Mouse (Mus musculus) layer of hippocampus, postnatal 25 days (tissue): ENCODE data around the gene Guca2a. TPM values are rescaled to one million over a fixed set of nuclear protein-coding genes. Genes with fewer than 3 reads are reported as not detected.

Experiments used
- DNase-seq, 2 experiments: peaks; one replicate each; pipeline ENCODE4 v3.0.0; 2022; ENCODE audit warnings: mixed read lengths in 2 of 2, low spot score in 1 of 2; ENCODE audit errors: extremely low spot score in 1 of 2
- total RNA-seq, 2 experiments: library from RNA; stranded (reverse); gene quantifications; 2 replicates each; pipeline ENCODE4 v1.2.3; 2021

Guca2a gene
- total RNA-seq, 2 experiments from 2014 or later, result not detected

- no peak for DNase-seq
Observed at GRCm38 (mm10) chr4:119637946-119638345, 442 bp downstream of the Guca2a start.

GRCm38 (mm10) chr4:119638656-119639055 is 1.2 kb downstream of the Guca2a start:
- DNase-seq, result no peak

- no peak for DNase-seq
Observed at GRCm38 (mm10) chr4:119642666-119643065, 5.2 kb downstream of the Guca2a start.

GRCm38 (mm10) chr4:119657011-119657410 is 19.5 kb downstream of the Guca2a start:
- no peak for DNase-seq

GRCm38 (mm10) chr4:119658246-119658645 is 20.7 kb downstream of the Guca2a start:
- DNase-seq, result no peak

DNA sequence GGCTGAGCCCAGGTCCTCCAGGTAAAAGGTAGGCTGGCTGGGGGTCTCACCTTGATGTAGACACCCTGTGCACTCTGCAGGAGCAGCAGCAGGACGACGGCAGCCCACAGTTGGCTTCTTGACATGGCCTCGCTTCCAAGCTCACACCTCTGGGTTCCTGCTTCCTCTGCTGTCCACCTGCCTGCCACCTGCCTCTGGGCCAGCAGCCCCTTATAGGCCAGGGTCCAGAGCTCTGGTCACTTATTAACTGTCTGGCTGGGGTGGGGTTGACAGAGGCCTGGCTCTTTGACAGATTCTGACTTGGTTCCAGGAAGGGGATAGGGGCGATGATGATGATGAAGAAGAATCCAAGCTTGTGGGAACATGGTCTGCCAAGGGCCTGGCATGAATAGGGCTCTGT is 21.2 kb downstream of the Guca2a start, which contains the start of gene Guca2b:
TSS of gene Guca2b (minus strand) at position 224 of the 400 bp plus-strand sequence.
- no peak for DNase-seq

DNA sequence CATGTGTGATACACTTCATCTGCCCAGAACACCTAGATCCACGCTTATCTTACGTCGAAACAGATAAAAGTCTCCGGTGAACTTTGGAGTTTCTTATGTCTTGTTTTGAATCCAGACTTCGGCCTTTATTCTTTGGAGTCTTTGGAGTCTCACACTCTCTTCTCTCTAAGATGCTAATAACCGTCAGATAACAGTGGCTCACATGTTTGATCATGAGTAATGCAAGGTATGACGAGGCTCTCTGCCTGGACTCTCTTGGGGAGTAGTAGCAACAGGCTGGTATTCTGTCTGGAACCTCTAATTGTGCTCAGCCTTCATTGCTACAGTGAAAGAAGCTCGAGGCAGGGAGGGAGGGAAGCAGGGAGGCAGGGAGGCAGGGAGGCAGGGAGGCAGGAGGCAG is 22.5 kb downstream of the Guca2a start:
- no peak for DNase-seq

- DNase-seq, result no peak
Observed at GRCm38 (mm10) chr4:119662151-119662550, 24.6 kb downstream of the Guca2a start.

DNA sequence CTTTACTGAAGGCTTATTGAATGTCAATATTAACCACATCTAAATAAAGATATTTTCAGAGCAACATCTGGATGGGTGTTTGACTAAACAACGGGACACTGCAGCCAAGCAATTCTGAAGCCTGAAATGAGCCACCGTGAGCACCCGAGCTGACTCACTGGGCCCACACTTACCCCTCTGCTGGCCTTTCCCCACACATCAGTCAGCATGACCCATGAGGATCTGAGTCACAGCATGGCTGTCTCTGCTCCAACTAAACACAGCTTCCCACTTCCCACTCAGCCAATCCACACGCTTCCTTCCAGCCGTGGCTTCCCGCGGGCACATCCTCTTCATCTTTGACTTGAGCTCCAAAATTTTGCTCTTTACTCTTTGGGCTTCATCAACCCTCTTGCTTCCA is 25.5 kb downstream of the Guca2a start:
- no peak for DNase-seq

DNA sequence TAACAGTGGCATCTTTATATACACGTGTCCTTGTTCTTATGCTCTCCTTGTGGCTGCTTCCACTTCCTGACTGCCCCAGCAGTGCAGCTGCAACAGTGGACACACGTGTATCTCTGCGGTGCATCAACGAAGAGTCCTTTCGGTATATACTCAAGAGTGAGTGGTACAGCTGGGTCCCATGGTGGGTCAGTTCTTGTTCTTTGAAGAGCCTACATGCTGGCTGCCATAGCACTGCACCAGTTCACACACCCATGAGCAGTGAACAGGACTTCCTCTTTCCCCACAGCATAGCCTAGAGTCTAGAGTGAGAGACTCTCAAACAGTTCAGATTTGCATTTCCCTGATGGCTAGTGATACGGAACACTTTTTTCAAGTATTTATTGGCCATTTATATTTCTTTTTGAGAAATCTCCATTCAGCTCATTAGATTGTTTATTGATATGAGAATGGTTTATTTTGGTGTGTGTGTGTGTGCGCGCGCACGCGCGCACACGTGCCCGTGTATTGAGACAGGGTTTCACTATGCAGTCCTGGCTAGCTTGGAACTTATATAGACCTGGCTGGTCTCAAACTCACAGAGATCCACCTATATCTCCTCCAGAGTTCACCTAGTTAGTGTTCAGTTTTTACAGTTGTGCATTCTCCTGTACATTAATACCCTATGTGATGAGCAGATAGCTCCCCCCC is 26.0 kb downstream of the Guca2a start:
- no peak for DNase-seq

- no peak for DNase-seq
Observed at GRCm38 (mm10) chr4:119665166-119665565, 27.7 kb downstream of the Guca2a start.

DNA sequence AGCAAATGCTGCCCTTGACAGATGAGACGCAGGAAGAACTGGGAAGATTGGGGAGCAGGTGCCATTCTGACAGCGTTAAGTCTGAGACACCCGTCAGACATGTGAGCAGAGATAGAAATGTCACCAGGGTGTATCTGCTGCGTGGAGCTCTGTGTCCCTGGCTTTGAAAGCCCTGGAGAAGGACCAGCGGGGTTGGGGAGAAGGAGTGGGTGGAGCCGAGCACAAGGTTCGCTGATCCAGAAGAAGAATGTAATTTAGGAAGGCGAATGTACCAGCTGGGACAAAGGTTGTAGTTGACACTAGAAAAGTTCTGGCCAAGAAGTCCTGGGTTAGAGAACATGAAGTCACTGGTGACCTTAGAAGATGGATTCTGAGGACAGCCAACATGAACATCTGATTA is 28.6 kb downstream of the Guca2a start:
- DNase-seq, result no peak

DNA sequence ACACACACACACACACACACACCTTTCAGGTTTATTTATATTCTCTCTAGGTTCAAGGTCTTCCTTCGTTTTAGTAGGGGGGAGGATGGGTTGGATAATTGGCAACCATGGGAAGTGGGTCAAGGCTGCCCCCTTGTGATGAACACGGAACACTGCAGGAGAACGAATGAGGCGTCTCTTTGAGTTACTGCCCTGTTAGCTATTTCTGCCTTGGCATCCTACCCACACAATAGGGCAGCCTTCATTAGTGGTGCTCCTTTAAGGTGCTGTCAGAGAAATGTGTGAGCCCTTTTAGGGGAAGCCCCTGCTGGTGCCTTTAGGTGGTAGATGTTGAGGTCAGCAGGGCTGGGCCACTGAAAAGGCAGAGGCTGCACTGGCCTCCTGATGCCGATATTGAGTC is 29.9 kb downstream of the Guca2a start:
- peak in 1 of 2 experiments; percentile 37 for DNase-seq

- DNase-seq, result no peak
Observed at GRCm38 (mm10) chr4:119668185-119668584, 30.7 kb downstream of the Guca2a start.

GRCm38 (mm10) chr4:119668596-119668995 is 31.1 kb downstream of the Guca2a start:
- no peak for DNase-seq

DNA sequence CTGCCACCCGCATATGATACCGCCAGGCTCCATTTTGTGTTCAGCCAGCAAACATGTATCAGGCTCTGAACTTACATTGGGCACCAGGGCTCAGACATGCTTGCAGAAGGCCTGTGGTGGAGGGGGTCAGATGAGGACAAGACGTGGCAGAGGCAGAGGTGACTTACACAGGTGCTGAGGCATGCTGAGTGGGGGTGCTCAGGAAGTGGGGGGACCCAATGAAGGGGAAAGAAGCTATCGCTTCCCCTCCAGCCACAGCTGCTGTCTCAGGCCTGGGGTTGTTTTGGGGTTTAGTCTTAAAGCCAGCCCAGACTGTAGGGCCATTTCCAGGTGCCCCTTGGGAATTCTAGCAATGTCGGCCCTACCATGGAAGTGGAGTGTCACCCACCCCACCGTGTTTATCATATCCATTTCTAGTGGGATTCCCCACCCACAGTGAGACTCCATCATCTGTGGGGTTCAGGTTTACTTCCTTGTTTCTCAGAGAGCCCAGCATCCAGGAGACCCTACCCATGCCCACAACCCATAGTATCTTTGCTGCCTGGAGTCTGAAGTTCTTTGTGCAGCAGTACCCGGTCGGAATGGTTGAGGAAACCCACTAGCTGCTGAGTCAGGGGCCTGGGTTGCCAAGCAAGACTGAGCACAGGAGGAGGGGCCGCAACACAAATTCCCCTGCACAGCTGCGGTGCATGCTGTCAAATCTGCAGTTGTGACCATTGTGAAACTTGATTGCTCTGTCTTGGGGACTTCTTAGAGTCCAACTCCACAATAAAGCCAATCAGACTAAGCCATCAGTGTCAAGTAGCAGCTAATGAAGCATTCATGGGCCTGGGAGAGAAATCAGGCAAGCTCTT is 32.1 kb downstream of the Guca2a start:
- DNase-seq, result no peak

DNA sequence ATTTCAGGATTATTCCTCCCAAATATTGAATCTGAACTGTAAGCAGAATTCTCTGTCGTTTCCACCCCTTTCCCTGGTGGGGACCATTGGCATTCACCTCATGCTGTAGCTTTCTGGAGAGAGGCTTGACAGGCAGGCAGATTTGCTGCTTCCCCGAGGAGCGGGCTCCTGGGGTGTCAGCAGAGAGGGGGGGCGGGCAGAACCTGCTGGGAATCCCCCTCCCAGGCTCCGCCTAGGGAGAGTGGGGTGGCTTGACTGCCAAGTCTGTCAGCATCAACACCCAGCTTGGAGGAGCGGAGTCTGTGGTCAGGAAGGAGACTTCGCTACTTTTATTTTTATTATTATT is 32.7 kb downstream of the Guca2a start:
- DNase-seq, result no peak

DNA sequence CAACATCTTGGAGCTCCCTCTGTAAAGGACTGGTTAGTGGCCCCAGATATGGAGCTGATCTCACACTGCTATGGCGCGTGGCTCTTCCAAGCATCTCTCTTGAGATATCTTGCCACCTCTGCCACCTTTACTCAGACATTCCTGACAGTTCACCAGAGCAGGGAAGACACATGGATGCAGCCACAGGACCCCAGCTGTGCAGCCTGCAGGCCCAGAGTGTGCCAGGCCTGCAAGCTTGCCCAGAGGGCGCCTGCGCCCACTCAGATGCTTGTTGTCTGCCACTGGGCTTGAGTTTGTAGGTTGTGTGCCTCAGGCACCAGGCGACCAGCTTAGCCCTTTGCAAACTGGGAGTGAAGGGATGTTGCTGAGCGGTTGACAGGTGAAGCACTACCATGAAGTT is 33.2 kb downstream of the Guca2a start:
- no peak for DNase-seq

GRCm38 (mm10) chr4:119671164-119671563 is 33.7 kb downstream of the Guca2a start:
- DNase-seq, result no peak

DNA sequence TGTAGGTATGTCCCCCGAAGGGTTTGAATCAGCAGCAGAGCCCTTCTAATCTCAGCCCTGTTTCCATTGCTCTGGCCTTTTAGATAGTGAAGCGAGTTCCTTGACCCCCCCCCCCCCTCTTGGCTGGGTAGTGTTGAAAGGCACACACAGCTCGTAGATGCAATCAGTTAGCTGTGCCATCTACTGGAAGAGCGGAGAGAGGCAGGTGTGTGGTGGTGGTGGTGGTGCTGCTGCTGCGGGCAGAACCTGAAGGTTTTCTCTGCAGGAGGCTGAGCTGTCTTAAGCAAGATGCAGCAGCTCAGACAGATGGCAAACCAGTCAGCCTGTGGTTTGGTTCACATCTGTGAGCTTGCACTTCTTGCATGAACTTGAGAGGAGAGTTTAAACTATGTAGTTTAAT is 35.2 kb downstream of the Guca2a start:
- DNase-seq, result no peak

DNA sequence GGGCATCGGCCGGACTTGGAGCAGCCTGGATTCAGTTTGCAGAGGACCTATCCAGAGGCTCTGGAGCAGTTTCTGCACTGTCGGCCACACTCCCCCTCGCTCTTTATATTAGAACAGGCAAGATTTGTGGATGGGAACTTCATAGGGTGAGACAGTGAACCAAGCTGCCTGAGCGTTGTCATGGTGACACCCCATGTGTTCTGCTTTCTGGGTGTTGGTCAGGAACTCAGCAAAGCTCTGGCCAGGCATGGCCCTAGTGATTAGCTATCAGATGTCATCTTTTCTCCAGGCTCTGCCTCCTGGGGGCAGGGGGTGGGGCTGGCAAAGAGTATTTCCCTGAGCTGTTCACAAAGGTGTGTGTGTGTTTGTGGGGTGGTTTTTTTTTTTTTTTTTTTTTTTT is 45.1 kb downstream of the Guca2a start:
- no peak for DNase-seq

DNA sequence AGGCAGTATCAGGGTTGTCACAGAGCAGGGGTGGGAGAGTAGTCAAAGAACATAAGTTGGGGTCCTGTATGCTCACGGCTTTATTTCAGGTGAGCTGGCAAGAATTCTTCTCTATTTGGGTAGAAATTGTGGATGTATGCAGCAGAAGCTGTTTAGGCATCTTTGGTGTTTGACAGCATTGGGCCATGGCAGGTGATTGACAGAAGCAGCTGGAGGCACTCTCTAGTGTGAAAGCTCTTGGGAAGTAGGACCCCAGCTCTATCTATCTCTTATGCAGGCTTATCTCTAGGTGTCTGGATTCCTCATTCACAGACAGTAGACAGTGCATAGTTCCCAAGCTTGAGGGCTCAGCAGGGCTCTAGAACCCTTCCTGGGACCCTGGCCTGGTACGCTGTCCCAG is 48.2 kb downstream of the Guca2a start:
- no peak for DNase-seq
